Mouse (Mus musculus): ENCODE results near the gene Bbs4.
A peak's percentile ranks its signal among the peaks of the same experiment; 100 is the strongest.

Gene Bbs4

DNA sequence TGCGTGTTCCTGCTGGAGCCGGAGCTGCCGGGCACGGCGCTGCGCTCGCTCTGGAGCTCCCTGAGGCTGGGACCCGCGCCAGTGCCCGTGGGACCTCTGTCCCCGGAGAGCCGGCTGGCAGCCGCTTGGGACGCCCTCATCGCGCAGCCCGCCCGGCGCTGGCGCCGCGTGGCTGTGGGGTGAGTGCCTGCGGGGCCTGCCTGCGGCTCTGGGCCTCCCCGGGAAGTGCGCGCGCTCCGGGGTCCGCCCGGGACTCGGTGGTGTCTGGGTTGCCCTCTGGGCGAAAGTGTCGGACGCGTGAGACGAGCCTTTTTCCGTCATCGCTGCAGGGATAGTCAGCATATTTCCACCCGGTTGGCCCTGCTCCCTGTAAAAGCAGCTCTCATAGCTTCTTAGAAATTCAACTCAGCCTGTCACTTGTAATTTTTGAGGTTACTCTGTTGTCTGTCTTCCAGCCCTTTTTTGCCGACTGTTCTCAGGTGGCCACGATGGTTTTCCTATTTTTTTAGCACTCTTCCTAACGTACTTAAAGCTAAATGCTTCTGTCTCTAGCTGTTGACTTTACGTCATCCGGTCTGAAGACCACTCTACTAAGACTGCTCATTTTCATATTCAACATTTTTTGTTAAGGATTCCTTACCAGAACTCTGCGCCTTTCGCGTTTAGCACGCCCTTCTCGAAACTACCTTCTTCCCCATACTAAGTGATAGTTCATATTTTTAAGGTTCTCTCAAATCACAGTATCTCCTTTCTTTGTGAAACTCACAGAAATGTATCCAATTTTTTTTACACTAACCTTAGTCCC is 61.4 kb downstream of the Bbs4 start:
- no peak for DNase-seq

DNA sequence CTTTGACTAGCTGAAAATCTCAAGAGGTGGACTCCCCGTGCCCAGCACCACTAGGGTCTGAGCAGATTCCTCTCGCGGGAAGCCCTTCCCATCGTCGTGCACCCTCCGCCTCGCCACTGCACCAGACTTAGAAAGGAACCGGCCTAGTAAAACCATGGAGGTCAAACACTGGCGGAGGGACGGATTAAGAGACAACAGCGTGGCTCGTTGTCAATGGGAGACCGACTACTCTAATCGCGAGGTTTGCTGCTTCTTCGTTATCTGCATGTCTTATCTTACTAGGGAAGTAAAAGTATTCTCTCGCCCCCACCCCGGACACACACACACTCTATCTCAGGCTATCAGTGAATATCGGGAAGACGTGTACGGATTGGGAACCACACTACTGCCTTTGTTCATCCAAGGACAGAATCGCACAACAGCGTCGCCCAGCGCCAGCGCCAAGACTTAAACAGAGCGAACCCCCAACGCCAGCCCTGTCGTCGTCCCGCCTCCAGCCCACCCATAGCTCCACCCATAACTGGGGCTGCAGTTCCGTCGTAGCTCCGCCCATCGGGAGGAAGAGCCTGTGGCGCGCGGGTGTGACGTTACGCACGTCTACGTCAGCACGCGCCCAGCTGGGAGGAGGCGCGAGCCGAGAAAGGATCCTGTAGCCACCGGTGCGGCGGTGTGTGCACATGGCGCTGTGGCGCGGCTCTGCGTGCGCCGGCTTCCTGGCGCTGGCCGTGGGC is 62.2 kb downstream of the Bbs4 start, which contains the start of gene Adpgk:
Gene Adpgk (plus strand): TSS at position 602 of the 731 bp plus-strand sequence.
- peak; percentile 98 for DNase-seq

DNA sequence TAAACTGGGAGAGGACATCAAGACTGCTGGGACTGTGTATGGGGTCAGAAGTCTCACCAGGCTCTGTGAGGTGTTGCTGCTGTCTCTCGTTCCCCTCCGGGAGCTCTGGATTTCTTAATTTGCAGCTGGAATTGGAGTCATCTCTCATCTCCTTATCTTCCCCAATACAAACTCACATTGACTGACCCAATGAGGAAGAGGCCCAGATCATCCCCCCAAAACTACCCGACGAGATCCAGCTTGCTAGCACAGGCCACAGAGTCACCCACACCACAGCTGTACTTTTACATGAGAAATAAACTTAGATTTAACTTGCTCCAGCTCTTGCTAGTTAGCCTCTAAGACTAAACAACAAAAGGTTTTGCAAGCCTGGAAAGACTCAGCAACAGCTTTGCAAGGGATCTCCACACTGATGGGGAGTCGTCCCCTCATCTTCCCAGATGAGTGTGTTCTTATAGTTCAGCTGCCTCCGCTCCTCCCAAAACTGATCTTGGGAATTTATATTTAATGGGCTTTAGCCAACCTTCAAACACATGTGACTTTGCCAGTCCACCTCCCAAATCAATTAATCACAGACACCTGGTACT is 63.7 kb downstream of the Bbs4 start:
- no peak for DNase-seq

DNA sequence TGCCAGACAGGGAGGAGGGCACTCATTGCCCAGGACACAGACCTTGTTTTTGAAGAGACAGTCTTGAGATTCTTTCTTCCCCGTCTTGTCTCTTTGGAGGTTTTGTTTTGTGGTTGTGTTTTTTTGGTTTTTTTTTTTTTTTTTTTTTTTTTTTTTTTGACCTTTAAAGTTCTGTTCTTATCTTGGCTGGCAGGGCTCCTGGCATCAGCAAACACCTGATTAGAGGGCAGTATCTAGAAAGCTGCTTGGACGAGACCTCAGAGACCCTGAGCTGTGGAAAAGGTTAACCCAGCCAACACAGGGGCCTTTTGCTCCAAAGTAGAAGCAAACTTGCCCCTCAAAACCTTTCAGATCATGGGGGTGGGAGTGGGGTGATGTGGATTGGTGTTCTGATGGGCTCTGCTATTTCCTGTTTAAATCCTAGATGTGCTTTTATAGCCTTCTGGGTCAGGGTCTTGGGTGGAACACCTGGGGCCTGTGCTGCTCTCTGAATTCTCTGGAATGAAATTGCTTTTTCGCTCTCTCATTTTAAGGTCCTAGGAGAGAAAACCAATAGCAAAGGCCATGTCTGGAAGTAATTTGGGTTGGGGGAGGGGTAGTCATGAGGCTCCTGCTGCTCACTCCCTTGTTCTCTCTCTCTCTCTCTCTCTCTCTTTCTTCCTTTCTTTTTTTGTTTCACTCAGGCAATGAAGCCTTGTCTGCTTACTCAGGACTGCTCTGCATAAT is 64.5 kb downstream of the Bbs4 start:
- no peak for DNase-seq

DNA sequence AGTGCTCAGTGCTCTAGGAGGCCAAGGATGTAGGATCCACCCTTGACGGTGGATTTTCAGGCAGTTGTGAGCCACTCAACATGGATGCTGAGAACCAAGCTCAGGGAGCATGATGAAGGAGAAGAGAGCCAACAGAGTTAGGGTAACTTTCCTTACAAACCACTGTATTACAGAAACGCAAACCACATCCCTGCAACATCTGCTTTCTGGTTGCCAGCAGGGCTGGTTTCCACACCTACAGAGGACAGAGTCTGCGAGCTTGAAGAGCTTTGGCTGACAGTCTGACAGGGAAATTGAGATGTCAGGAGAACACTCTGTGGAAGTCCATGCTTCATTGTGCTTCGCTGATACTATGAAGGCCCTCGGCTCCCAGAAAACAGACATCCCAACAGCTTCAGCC is 65.2 kb downstream of the Bbs4 start:
- DNase-seq, result no peak

DNA sequence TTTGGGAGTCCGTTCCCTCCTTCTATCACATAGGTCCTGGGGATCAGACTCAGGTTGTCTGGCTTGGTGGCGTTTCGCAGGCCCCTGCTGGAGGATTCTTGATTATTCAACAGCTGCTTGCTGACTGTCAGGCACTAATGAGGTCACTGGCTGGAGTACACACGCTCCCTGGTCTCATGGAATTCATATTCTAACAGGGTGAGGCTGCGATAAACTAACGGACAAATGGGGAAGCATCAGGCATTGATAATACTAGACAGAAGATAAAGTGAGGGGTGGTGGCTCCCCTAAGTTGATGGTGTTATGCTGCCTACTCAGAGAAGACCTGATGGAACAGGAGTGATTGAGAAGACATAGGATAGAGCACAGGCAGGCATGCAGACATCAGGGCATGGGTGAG is 67.7 kb downstream of the Bbs4 start:
- no peak for DNase-seq

DNA sequence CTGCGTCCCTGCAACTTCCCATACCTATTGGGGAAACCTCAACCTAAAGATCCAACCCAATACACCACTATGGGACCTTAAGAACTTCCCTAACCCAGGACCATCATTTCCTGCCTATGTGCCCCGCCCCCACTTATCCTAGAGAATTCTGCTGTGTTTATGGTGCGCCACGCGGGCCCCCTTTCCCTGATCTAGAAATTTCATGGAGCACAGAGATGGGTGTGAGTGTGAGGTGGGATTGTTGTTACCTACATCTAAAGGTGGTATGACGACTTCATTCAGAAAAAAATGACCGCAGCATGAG is 70.7 kb downstream of the Bbs4 start:
- DNase-seq, result no peak

DNA sequence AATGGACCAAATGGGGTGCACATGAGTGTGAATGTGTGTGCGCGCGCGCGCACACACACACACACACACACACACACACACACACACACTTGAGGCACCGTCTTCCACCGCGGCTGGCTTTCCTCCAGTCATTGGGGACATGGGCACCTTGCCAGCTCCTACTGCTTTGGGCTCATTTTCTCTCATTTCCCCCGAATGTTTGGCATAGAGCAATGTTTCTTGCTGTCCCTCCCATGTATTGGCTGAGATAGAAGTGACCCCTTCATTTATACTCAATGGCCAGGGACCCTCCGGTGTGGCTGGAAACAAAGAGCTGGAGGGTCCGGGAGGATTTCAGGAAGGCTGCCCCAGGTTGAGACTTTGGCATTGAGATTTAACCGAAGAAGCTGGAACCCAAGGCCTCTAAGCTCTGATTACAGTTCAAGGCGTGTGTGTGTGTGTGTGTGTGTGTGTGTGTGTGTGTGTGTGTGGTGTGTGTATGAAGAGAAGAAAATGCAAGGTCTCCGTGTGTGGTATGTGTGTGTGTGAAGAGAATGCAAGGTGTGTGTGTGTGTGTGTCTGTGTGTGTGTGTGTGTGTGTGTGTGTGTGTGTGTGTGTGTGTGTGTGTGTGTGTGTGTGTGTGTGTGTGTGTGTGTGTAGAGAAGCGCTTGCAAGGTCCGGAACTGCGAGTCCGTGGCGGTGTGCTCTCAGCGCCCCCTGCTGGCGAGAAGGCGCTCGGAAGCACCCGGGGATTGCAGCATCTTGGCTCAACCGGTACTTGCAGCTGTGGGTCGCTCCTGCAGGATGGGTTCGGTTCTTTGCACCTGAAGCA is 71.2 kb downstream of the Bbs4 start:
- DNase-seq, result peak; percentile 42

DNA sequence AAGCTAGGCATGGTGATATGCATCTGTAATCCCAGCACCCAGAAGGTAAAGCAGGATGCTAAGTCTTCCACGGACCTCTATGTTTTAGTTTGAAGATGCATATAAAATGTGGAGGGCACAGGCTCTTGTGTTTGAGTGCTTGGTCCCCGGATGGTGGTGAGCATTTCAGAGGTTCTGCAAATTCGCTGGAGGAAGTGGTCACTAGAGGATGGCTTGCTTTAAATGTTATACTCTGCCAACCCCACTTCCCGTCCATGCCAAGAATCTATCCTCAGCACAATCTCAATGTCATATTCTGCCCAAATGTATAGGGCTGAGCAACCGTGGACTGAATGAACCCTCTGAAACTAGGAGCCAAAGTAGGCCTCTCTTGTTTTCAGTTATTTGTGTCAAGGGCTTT is 72.4 kb downstream of the Bbs4 start:
- no peak for DNase-seq

DNA sequence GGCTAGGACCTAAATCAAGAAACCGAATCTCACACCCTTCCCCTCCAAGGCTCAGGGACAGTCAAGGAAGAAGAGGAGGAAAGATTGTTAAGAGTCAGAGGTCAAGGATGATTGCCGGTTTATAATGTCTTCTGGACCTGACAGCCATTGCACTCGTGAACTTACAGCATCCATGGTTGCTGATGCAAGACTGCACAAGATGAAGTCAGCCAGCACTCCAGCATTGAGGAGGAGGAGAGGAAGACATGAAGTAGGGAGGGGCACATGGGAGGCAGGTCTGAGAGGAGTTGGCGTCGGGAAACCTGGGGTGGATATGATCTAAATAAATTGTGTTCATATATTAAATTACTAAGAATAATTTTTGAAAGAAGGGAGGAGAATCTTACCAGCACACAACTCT is 74.6 kb downstream of the Bbs4 start:
- no peak for DNase-seq

DNA sequence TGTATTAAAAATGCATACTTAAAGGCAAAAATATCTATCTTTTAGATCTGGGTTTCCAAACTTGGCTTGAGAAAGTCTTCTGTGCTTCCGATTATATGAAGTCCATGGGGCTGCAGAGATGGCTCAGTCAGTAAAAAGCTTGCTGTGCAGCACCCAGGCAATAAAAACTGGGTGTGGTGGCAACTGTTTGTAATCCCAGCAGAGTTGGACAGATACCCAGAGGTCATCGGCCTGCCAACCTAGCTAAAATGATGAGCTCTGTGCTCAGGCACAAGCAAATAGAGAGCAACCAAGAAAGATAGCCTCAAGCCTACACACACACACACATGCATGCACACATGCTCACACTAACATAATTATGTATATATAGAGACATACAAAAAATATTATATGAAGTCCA is 75.1 kb downstream of the Bbs4 start:
- DNase-seq, result no peak

DNA sequence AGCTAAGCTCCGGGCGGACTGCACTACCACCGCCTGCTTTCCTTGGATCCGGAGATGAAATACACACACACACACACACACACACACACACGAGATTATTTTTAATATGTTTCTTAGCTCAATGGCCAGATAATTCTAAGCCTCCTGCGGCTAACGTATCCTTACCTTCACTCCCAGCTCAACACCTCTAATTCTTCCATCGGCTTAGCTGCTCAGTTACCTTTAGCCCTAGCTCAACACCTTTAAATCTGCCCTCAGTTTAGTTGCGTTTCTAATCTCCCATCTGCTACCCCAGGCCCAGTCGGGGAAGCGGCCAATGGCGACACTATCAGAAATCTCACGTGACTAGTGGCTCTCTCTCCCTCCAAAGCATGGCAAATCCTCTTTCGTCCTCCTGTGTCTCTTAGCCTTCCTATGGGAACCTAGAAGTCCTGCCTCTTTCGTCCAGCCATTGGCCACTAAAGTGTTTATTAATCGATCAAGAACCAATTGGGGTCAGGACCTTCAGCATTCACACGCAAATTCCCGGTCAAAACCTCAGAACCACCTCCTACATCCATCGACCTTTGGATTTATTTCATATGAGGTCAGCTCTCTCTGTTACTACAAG is 78.4 kb downstream of the Bbs4 start:
- DNase-seq, result no peak

DNA sequence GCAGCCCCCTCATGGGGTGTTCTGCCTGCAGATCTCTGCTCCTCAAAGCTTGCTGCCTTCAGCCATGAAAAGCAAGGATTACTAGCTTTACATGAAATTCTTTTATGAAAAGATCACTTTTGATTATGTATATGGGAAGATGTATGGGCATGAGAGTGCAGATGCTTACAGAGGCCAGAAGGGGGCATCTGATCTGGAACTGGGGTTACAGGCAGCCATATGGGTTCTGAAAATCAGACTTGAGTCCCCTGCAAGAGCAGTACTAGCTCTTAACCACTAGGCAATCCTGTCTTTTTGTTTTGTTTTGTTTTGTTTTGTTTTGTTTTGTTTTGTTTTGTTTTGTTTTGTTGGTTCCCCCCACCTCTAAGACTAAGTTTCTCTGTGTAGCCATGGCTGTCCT is 80.1 kb downstream of the Bbs4 start:
- no peak for DNase-seq
